Mouse (Mus musculus): ENCODE data around the gene Sympk.

DNA sequence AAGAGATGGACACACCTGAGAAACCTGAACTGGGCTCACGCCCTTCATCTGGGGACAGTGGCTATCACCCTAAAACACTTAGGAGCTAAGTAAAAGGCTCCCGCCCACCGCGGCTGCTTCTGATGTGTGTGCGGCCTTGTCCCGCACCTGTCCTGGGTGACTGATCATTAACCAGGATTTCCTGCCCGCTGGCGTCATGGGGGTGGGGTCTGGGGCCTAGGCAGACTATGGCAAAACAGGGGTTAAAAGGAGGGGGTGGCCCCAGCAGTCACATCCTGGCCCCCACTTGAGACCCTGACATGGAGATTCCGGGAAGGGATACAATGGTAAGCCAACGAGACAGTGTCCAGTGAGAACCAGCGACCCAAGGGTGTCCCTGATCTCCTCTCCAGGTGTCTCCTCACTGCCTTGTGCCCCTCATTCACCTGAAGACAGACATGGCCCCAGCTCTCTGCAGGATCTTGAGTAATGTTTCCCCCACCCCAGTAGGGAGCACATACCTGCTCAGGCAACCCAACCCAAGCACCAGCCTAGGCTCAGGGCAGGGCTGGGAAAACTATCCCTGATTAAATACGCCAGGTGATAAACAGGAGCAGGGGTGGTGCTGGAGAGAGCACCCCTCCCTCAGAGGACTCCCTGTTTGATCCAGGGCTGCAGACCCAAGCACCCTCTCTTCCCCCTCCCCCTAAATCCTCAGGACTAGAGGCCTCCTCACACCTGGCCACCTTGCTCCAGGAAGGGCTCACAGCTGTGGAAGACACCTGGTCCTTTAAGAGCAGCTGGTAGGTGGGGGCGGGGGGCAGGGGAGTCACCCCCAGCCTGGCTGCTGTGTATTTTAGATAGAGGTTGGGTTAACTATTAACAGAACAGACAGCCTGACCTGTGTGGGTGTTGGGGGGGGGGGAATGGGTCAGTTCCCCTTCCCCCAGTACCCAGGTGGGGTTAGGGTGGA, 16.9 kb upstream of the Sympk start:
- no peak for TF ChIP-seq POLR2A (IDR thresholded peaks at IDR 0.05; ENCODE audit: borderline replicate concordance, insufficient read depth, low read length)
- TF ChIP-seq CTCF (IDR thresholded peaks at IDR 0.05; ENCODE audit: borderline replicate concordance, insufficient read depth, low read depth, low read length): no peak

Data from cerebellum, adult 2 months (tissue).